Mouse (Mus musculus): ENCODE results near the gene A3galt2.

A3galt2 gene

DNA sequence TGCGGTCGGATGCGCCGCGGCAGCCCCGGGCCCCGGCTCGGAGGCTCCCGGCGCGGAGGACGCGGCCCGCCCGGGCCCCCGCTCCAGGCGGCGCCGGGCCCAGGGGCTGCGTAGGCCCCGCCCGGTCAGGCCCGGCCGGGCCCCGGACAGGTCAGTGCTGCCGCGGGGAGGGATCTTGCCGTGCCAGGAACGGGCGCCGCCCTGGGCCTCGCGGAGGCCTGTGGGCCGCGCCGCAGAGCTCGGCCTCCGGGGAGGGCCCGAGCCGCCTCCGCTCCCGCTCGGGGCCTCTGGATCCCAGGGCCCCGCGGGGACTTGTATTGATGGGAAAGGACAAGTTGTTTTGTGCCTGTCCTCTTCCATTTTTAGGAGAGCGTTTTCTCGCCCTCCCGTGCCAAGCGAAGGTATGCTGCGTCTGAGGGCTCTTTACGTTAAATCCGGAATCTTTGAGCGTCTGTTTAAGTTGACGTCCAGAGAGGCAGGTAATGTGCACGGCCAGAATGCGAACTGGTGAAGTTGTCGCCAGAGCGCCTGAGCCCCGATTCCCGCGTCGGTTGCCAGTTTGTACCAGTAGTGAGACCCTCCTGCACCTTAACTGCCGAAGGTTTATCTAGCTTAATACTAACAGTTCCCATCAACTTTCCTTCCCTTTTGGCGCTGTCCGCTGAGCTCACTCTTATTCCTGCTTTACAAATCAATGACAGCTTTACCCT is 27.3 kb upstream of the A3galt2 start:
- no peak for DNase-seq (ENCODE audit: low spot score in 2 of 2)

DNA sequence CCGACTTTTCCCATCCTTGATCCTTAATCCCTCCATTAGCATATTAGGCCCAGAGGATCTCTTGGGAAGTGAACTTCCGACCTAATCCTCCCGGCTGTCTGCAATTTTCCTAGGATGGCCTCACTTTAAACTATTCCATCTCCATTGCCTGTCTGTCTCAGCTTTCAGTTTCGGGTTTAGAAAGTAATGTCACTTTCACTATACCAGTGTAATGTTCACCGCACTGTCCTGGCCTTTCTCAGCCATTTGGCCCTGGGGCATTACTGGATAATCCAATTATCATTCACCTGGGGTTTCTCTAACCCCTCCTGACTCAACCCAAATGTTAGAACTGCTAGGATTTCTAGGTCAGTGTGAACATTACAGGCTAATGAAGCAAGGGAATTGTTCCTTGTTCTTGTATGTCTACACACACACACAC is 26.7 kb upstream of the A3galt2 start:
- no peak for DNase-seq (ENCODE audit: low spot score in 2 of 2)

DNA sequence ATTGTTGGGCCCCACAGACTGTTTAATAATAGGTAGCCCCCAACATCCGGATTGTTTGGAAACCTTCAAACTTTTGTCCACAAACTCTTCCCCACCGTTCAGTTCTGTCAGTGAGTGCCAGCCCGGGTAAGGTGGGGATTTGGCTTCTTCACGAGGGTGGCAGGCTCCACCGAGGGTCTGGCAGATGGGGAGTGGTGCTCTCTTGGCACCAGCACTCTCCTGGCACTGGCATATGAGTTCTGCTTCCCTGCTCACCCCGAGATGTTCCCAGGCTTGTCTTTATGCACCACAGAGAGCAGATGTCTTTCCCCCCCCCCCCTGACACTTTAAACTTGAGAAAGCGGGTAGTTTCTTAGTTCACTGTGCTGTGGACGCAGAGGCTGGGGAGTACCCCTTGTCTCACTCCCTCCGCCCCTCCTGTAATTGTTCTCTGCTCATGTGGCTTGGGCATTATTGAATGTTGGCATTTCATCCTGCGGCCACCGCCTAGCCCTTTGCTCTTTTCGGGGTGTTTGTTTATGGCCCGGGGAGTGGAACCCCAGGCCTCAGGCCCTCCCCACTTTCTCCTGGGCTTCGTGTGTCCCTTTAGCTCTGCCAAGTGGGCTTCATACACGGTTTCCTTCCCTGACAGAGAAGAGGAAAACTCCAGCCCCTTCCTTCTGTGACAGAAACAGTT is 26.0 kb upstream of the A3galt2 start:
- no peak for DNase-seq (ENCODE audit: low spot score in 2 of 2)

DNA sequence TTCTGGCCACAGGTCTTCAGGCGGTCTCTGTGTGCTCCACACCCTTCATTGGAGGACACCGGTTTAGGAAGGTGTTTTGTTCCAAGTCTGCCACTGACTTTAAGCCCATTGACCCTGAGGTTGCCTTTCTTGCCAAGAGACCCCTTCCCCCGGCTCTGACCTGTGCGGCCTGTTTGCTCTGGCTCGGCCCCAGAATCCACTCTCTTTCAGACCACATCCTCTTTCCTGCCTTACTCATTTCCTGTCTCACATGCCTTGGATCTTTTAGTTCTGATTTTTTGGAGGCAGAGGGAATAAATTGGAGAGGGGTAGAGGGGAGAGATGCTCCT is 25.5 kb upstream of the A3galt2 start:
- DNase-seq (ENCODE audit: low spot score in 2 of 2) = no peak

DNA sequence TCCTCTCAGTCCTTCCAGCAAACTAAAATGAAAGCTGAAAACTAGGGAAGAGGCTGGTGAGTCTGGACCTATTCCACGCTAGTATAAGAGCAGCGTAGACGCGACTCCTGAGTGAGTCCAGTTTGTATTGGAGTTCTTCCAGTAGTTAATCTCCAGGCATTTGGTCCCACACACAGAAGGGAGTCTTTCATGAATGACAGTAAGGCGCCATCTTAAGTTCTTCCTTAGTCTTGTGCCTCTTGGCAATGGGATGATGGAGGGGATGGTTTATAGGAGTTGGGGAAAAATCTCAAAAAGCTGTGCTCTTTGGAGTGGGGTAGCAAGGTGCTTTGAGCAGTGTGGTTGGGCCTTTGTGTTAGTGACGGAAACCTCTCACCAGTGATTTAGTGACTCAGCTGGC is 24.9 kb upstream of the A3galt2 start:
- no peak for DNase-seq (ENCODE audit: low spot score in 2 of 2)

DNA sequence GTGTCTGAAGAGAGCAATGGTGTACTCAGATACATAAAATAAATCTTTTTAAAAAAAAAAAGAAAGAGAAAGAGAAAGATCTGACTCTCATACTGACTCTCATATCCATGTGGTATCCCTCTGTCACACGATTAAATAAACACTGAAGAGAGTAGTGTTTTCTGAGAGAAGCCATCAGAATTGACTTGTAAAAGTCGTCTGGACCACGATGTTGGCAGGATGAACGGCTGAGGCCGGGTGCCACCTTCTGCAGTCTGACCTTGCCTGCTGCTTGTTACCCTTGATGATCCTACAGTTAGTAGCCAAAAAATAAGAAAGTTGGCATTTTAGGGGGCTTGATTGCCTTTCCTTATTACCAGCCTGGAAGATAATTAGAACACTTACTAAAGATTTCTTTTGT is 22.4 kb upstream of the A3galt2 start:
- no peak for DNase-seq (ENCODE audit: low spot score in 2 of 2)

DNA sequence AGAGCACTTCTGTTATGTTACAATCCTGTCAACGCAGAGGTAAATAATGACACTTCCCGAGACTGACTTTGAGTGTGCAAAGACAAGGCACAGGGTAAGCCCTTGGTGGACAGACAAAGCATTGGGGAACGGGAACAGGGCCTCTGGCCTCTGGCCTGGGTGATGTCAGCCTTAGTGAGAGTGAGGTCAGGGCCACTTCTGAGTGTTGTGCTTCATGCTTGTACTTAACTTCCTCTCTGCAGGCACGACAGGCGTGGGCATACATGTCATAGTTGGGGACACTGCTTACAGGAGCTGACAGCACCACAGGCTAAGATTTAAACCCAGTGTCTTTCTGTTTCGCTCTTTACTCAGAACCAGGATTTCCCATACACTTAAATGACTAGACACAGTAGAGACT is 21.7 kb upstream of the A3galt2 start:
- no peak for DNase-seq (ENCODE audit: low spot score in 2 of 2)

DNA sequence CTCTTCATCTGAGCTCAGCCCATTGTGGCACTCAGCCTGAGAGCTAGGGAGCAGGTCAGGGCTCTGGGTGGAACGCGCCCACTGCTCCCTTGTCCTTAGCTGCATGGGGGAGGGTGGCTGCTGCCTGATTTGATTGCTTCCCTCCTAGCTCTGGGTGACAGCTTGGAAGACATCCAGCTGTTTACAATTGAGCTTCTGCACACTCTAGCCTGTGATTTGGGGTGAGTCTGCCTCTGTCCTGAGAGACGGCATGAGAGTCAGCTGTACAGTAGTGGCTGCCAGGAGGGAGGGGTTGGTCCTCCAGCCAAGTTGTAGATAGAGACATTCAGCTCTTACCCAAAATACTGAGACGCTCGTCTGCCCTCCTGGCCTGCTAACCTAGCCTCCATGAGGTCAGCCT is 20.9 kb upstream of the A3galt2 start:
- peak in 1 of 2 experiments; percentile 73 for DNase-seq (ENCODE audit: low spot score in 2 of 2)

DNA sequence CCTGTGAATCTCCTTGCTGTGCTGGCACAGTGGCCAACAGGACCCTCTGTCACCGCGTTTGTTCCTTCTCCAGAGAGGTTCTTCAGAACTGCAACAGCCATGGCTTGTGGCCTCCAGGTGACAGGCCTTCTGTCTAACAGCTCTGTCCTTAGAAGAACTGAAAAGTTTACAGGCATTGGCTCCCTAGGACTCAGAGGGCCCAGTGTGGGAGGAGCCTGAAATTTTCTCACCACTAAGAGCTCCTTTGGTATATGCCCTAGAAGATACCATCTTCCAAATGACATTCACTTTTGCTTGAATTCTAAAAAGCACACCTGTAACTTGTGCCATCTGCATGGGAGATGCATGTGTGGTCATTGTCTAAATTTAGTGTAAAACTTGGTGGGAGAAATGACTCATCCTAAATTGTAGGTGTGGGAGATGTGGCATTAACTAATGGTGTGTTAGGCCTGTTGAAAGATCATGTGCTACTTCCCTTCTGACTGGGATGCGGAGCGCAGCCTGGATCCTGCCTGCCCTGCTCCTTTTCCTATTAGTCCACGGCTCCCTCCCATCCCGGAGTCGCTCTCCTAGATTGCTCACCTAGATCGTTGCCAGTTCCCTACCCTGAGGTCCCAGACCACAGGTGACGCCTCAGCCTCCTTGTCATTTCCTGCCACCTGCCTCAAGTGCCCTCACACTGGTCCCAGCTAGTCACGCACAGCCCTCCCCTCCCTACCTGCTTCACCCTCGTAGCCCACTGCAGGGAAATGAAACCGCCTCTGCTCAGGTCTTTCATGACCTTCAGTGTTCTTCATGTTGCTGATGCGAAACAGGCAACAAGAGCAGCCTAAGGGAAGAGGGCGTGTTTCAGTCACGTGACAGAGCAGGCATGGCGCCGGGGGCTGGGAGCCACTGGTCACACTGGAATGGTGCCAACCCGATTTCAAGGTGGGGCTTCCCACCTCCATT is 20.2 kb upstream of the A3galt2 start:
- DNase-seq (ENCODE audit: low spot score in 2 of 2) = no peak

DNA sequence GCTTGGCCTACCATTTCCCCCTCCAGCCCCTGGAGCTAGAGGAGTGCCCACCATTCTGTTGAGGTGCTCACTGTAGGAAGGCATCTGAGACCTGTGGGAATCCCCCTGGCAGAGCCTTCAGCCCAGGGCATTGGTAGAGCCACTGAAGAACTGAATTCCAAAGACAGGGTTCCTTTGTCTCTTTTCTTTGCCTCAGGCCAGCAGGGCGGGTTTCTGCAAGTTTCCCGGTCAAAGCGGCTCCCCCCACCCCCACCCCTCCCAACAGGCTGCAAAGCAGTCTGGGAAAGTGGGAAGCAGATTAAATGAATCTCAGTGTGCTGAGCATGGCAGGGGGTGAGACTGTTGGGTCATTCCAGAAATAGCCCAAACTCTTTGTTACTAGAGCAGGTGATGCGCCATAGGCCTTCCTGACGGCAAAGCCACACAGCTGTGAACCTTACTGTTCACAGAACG is 18.0 kb upstream of the A3galt2 start:
- DNase-seq (ENCODE audit: low spot score in 2 of 2) = no peak

DNA sequence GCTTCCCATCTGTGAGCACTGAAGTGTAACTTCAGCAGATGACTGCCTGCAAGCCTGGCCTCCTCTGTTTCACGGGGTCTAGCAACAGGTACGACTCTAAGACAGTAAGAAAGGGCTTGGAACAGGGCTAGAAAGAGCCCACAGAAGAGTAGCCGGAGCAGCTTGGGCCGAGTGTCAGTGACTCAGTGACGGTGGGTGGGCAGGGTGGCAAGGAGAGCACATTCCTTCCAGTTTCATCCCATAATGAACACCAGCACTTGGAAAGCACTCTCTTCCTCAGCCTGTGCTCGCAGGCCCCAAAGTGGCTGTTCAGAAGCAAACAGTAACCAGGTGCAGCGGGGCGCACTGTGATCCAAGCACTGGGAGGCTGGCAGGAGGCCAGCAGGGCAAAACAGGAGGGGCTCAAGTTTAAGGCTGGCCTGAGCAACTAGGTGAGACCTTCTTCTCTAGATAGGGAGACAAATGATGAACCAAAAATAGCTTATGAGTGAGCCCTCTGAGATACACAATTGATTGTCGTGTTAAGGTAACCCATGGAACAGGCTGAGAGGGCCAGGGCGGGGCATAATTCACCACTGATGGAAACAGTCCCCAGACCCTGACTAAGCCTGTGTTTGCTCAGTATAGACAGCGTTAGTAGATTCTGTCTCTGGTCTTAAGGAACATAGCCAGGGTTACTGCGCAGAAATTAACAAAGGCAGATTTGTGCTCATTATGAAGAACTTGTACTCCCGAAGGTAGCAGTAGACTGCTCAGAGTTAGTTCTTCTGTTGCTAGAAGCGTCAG is 17.1 kb upstream of the A3galt2 start:
- no peak for DNase-seq (ENCODE audit: low spot score in 2 of 2)

DNA sequence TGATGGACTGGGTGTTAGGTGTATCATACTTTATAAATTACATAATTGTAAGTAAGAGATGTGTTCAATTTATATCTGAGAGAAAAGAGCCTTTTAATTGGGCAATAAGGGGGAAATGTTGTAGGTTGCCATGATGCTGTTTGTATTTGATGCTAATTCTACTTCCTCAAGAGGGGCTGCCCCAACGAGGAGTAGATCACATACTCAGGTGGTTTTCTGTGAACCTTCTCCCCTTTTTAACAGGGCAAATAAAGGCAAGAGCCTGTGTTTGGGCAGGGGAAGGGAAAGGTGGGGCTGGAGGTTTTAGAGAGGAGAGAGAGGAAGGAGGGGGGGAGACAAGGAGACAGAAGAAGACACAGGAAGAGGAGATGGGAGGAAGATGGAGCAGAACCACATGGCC is 14.3 kb upstream of the A3galt2 start:
- DNase-seq (ENCODE audit: low spot score in 2 of 2) = no peak

DNA sequence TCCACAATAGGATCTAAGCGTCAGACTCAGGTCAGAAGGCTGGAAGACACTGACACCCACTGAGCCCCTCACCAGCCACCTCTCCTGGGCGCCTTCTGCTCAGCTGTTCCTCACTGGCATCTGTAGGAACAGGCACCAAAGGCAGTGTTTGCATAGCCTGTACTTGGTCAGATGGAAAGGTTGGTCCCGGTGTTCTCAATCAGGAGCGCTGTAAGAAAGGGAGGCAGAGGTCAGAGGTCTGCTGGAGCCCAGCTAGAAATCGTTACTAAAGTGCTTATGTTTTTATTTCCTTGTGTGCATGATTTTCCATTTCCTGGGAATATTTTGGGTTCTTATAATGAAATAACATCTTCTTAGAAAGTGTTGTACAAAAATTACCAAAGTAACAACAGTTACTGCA is 13.3 kb upstream of the A3galt2 start:
- DNase-seq (ENCODE audit: low spot score in 2 of 2) = no peak

DNA sequence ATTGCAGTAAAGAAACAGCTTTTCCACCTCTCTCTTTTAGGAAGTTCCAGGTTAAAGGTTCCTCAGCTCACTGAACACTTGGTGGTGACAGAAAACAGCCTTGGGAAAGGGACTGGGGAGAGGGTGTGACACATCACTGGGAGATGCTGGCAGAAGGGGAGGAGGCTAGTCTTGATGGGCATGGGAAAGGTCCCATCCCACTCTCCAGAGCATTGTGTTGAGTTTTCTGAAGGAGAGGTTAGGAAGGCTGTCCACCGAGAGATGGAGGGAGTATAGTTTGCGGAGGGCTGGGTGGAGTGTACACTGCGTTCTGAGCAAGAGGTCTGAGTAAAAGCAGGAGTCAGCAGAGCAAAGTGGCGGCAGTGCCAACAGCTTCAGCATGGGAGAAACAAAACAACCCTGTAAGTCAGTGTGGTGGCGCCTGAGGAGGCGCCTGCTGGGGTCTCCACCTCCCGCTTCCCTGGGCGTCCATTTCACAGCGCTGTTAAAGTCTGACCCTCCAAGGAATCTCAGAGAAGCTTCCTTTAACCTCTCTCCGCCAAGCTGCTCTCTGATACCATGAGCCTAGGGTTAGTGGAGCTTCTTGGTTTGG is 12.7 kb upstream of the A3galt2 start:
- DNase-seq (ENCODE audit: low spot score in 2 of 2) = no peak

DNA sequence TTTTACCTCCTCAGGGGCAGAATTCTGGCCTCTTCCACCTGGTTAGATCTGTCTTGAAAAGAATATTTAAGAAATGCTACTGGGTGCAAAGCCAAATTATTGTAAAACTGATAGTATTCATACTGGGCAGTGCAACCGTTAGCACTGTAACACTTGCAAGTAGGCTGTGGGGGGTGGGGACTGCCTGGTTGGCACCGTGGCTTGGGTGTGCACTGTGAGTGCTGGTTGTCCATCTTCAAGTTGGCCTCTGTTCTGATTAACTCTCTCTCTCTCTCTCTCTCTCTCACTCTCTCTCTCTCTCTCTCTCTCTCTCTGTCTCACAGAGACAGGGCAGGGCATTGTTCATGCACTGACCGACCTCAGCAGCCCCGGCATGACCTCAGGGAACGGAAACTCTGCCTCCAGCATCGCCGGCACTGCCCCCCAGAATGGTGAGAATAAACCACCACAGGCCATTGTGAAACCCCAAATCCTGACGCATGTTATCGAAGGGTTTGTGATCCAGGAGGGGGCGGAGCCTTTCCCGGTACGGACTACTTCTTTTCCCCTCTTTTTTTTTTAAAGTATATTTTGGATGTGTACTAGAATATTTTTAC is 12.0 kb upstream of the A3galt2 start:
- no peak for DNase-seq (ENCODE audit: low spot score in 2 of 2)

DNA sequence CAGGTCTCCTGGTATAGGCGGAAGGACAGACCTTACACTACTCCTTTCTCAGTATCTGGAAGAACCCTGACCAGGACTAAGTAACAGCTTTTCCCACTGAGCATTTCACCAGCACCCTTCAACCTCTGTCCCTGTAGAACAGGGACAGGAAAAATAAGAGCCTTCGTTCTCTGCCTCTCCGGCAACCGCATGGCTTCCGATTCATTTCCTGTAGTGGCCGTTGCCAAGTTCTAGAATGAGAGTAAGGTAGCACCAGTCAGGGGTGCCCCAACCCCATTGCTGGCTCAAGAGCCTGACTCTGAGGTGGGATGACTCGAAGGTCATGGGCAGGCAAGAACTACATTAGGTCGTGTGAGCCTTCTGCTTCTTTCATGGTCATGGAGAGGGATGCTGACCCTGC is 10.0 kb upstream of the A3galt2 start:
- DNase-seq (ENCODE audit: low spot score in 2 of 2) = no peak

DNA sequence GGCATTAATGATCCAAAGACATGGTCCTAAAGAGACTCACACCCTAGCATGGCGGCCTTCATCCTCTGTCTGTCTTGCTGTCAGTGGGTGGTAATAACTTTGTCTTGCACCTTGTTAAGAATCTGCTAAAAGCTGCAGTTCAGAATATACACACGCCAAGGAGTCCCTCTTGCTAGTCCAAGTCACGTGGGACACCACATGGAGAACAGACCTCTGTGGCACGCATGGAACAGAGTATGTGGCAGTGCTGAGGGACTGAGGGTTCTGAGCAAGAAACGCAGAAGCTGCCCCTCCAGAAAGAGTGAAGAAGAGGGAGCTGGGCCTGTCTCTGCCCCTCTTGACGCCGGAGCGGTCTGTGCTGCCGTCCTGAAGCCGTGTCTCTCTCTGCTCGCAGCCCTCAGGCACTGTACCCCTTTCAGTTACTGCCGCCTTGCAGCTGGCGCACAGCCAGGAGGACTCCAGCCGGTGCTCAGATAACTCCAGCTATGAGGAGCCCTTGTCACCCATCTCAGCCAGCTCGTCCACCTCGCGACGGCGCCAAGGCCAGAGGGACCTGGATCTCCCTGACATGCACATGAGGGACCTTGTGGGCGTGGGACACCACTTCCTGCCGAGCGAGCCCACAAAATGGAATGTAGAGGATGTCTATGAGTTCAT is 7.4 kb upstream of the A3galt2 start:
- no peak for DNase-seq (ENCODE audit: low spot score in 2 of 2)

DNA sequence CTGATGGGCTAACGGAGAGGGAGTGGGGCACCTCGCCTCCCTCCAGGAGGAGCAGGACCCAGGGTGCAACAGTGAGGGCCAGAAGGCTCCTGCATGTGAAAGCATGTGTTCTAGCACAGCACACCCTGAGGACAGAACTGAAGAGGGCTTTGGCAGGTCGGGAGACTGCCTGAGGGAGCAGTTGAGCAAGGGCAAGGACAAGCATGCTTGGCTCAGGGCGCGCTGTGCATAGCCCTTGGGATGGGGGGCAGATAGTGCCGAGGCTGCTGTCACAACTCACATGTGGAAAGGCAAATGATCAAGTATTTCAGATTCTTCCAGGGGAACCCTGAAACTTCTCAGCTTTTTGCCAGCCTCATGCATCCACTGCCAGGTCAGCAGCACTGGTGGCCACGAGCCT is 6.9 kb upstream of the A3galt2 start:
- DNase-seq (ENCODE audit: low spot score in 2 of 2) = no peak

DNA sequence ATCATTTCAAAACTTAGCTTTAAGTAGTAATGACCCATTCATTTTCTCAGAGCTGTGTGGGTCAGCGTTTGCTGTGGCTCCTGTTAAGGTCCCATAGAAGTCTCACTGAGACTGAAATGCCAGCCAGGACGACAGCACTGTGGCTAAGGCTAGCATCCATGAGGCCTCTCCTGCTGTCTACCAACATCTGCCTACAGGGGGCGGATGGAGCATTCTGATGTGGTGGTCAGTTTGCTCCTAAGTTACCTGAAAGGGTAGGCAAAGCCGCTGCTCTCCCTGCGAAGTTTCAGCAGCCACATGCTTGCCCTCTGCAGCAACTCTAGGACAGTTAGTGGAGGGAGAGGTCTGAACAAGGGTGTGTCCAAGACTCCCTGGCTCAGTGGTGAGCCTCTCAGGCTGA is 4.2 kb upstream of the A3galt2 start:
- no peak for DNase-seq (ENCODE audit: low spot score in 2 of 2)

DNA sequence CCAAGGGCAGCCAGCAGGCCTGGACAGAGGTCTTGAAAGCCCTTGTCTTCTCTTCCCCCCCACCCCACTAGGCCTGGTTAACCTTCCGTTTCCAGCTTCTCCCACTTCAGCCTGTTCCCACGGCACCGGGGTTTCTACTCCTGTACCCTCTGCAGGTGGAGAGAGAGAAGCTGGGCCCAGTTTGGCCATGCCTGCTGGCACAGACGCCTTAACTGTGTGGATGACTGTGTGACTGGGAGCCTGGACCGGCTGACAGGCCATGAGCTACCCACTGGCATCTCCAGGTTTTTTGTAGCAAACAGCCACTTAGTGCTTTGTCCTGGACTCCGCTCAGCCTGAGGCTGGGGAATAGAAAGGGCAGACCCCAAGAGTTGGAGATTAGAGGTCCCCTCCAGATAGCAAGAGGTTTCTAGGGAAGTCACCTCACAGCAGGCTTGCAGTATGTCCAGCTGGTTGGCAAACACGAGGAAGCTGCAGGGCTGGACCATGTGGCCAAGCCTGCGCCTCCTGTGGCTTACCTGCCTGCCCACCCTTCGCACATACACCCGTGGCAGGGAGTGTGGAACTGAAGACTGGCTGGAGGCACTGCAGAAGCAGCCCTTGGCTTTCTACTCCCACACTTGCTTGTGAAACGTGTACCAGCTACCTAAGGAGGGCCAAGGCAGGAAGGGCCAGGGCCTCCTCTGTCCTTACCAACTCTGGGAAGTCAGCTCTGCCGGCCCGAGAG is 3.0 kb upstream of the A3galt2 start:
- no peak for DNase-seq (ENCODE audit: low spot score in 2 of 2)
